8 mouse cellular contexts compared by ENCODE assay signal in the genomic region with DNA sequence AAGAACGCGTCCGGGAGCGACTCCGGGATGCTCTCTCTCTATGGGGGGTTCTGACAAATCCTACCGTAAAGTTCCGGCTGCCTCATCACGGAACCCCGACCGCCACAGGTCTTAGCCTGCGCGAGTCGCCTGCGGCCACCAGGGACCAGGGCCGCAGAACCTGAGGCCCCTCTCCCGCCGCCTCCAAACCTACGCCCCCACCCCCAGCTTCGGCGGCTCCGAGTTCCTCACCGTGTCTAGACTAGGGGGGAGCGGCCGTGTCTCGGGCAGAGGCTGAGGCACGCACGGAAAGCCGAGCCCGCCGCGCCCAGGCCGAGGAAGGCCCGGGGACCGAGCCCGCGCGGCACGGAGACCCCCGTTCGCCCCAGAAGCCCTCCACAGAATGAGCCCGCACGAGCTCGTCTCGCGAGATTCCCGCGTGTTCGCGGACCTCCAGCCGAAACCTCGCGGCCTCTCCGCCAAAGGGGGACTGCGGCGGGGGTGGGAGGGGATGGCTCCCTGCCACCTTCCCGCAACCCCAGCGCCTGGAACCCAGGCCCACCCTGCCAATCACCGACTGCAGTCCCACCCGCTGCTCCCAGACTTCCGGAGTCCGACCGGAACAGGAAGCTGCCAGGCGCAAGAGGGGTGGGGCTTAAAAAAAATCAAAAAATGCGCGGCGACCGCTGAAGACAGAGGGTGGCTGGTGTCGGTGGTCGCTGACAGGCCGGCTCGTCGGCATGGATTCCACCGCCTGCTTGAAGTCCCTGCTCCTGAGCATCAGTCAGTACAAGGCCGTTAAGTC. TPM values are rescaled to one million over a fixed set of nuclear protein-coding genes. Genes with fewer than 3 reads are reported as not detected.
A peak's percentile ranks its signal among the peaks of the same experiment; 100 is the strongest.
DNase-seq lines count a peak whose midpoint lies in the region; ATAC-seq lines count a peak whose summit lies in the region.

Gene Dzip3, minus strand, starts transcription at position 607 of the 784 bp plus-strand sequence.
Gene Cip2a, plus strand, starts transcription at position 627 of the 784 bp plus-strand sequence.

- no peaks in the 10 kb centered on the region for H3K27me3 ChIP-seq in embryonic facial prominence, embryonic 14.5 days (replicated peaks; ENCODE audit: control insufficient read depth, insufficient read depth, low read length)
- H3K27me3 ChIP-seq in kidney, embryonic 14.5 days (ENCODE audit: control insufficient read depth, insufficient read depth, low read length) = no peaks in the 10 kb centered on the region
- no peaks in the 10 kb centered on the region for H3K27me3 ChIP-seq in limb, embryonic 15.5 days

- peak within 1 kb of the TSS; percentile 73 for H3K4me2 ChIP-seq in embryonic facial prominence, embryonic 14.5 days (ENCODE audit: low read depth, low read length)
- H3K4me2 ChIP-seq in kidney, embryonic 14.5 days (replicated peaks; ENCODE audit: low read depth, low read length) = peak within 1 kb of the TSS; percentile 59
- H3K4me2 ChIP-seq in limb, embryonic 15.5 days = peak within 1 kb of the TSS; percentile 79

- under 1% methylated on average over 52 of the region's 74 CpGs for WGBS in embryonic facial prominence, embryonic 14.5 days
- WGBS in kidney, embryonic 14.5 days = under 1% methylated on average over 74 of the region's 74 CpGs
- WGBS in limb, embryonic 15.5 days = under 1% methylated on average over 74 of the region's 74 CpGs

- peak within 1 kb of the TSS; percentile 95 for H3K27ac ChIP-seq in embryonic facial prominence, embryonic 14.5 days (replicated peaks; ENCODE audit: low read depth, low read length)
- peak within 1 kb of the TSS; percentile 94 for H3K27ac ChIP-seq in kidney, embryonic 14.5 days (ENCODE audit: low read depth, low read length)
- peak within 1 kb of the TSS; percentile 95 for H3K27ac ChIP-seq in limb, embryonic 15.5 days

- H3K4me1 ChIP-seq in embryonic facial prominence, embryonic 14.5 days (ENCODE audit: control insufficient read depth, insufficient read depth, low read length) = peaks cover 8% of the 10 kb centered on the region
- H3K4me1 ChIP-seq in kidney, embryonic 14.5 days (ENCODE audit: control insufficient read depth, insufficient read depth, low read length) = peaks cover 9% of the 10 kb centered on the region; the same call in 1 of the 2 replicates
- H3K4me1 ChIP-seq in limb, embryonic 15.5 days = peaks cover 8% of the 10 kb centered on the region; the same call in 1 of the 2 replicates

- peak; percentile 99 for ATAC-seq in embryonic facial prominence, embryonic 14.5 days (ENCODE audit: low read depth)
- peak; percentile 99 for ATAC-seq in kidney, embryonic 14.5 days (ENCODE audit: low FRiP score, low TSS enrichment)
- peak; percentile 97 for ATAC-seq in limb, embryonic 15.5 days (ENCODE audit: insufficient number of reproducible peaks, low FRiP score, low TSS enrichment, low read depth)

- H3K36me3 ChIP-seq in embryonic facial prominence, embryonic 14.5 days (ENCODE audit: control insufficient read depth, insufficient read depth, low read length) = peaks cover 4% of the 10 kb centered on the region; the same call in 1 of the 2 replicates
- no peaks in the 10 kb centered on the region for H3K36me3 ChIP-seq in kidney, embryonic 14.5 days (ENCODE audit: control insufficient read depth, insufficient read depth, low read length)
- 0 out of 2 replicates have a peak, but pooled peaks cover 3% of the 10 kb centered on the region for H3K36me3 ChIP-seq in limb, embryonic 15.5 days

- H3K9ac ChIP-seq in embryonic facial prominence, embryonic 14.5 days (ENCODE audit: low read depth, low read length) = peak within 1 kb of the TSS; percentile 99
- H3K9ac ChIP-seq in kidney, embryonic 14.5 days (ENCODE audit: low read depth, low read length) = peak within 1 kb of the TSS; percentile 98
- H3K9ac ChIP-seq in limb, embryonic 15.5 days = peak within 1 kb of the TSS; percentile 98

- peak; percentile 94 for DNase-seq in 3T3-L1 (ENCODE audit: low read depth, low spot score)
- DNase-seq in adrenal gland, postnatal 4 days (ENCODE audit: low spot score in 2 of 2) = peak; percentile 73 to 84
- peak; percentile 98 for DNase-seq in embryonic facial prominence, embryonic 14.5 days (ENCODE audit: low spot score)
- DNase-seq in heart, adult 9 months (ENCODE audit: low spot score in 2 of 2) = peak; percentile 87
- peak; percentile 62 to 76 for DNase-seq in monocyte, adult 2 months (ENCODE audit: low read depth in 1 of 2, low spot score in 2 of 2)
- peak; percentile 84 for DNase-seq in spleen, postnatal 36 days (ENCODE audit: low spot score in 2 of 2)

- H3K9me3 ChIP-seq in embryonic facial prominence, embryonic 14.5 days (ENCODE audit: control insufficient read depth, low read length) = no peaks in the 10 kb centered on the region
- no peaks in the 10 kb centered on the region for H3K9me3 ChIP-seq in kidney, embryonic 14.5 days (ENCODE audit: control insufficient read depth, low read length)
- H3K9me3 ChIP-seq in limb, embryonic 15.5 days = no peaks in the 10 kb centered on the region

- peak within 1 kb of the TSS; percentile 95 for H3K4me3 ChIP-seq in embryonic facial prominence, embryonic 14.5 days (ENCODE audit: low read depth, low read length)
- peak within 1 kb of the TSS; percentile 92 for H3K4me3 ChIP-seq in kidney, embryonic 14.5 days (ENCODE audit: low read length)
- H3K4me3 ChIP-seq in limb, embryonic 15.5 days = peak within 1 kb of the TSS; percentile 89

RNA-seq across cellular contexts. Expression of gene Dzip3, which starts in this region (rescaled TPM):
- 10 to 100 TPM; 22.2 to 25.1 TPM for total RNA-seq in adrenal gland, postnatal 4 days (2021)
- polyA plus RNA-seq in embryonic facial prominence, embryonic 14.5 days (2014; fragmentation: Nextera tagmentation; extraction: Ambion mirVana) = 33.3 and 40.9 TPM in 2 replicates
- 37.8 and 44.2 TPM in 2 replicates for polyA plus RNA-seq in kidney, embryonic 14.5 days (2014; fragmentation: Nextera tagmentation; extraction: Ambion mirVana)
- 25.6 and 28.5 TPM in 2 replicates for polyA plus RNA-seq in limb, embryonic 15.5 days (2015; fragmentation: Nextera tagmentation; extraction: Ambion mirVana)

RNA-seq across cellular contexts. Expression of gene Cip2a, which starts in this region (rescaled TPM):
- total RNA-seq in adrenal gland, postnatal 4 days (2021) = 10 to 100 TPM; 11.9 to 15.1 TPM
- polyA plus RNA-seq in embryonic facial prominence, embryonic 14.5 days (2014; fragmentation: Nextera tagmentation; extraction: Ambion mirVana) = 24.4 and 25.5 TPM in 2 replicates
- 33.4 and 37.7 TPM in 2 replicates for polyA plus RNA-seq in kidney, embryonic 14.5 days (2014; fragmentation: Nextera tagmentation; extraction: Ambion mirVana)
- 22.6 and 23.1 TPM in 2 replicates for polyA plus RNA-seq in limb, embryonic 15.5 days (2015; fragmentation: Nextera tagmentation; extraction: Ambion mirVana)

Comparison
In these comparisons a context has a peak if more than half of its experiments do, and no peak if none do; other contexts are left out.
1. Peak in every context shown above with its lines: DNase-seq, ATAC-seq, H3K4me3 ChIP-seq and H3K27ac ChIP-seq.